In the genomic region with DNA sequence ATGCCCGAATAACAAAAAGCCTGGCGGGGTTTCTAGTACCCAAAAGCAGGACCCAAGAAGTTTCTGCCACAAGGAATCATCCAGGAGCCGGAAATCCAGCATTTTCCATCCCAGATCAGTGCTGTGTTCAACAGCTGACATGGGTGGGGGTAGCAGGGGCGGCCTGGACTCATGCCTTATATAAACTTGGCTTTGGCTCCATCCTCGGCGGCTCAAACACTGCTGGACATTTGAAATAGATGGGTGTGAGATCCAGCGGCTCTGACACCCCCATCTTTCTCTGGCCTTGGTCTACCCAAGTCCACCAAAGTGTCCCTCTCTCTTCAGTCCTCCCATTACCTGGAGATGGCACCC, we compare ENCODE assay signal across 8 mouse cellular contexts.
DNase-seq lines count a peak whose midpoint lies in the region; ATAC-seq lines count a peak whose summit lies in the region.

No protein-coding gene starts in this region.

- ATAC-seq in heart, embryonic 16.5 days (replicated peaks; ENCODE audit: extremely low read depth, insufficient read depth, low FRiP score), result peak; percentile 42; the same call in 1 of the 2 replicates
- ATAC-seq in embryonic facial prominence, embryonic 14.5 days (ENCODE audit: low read depth), result 0 out of 2 replicates have a peak, but pooled peaks have one; percentile 34
- 0 out of 2 replicates have a peak, but pooled peaks have one; percentile 2 for ATAC-seq in limb, embryonic 11.5 days (ENCODE audit: insufficient number of reproducible peaks, low FRiP score, low TSS enrichment, low read depth)
- peak; percentile 72 for ATAC-seq in midbrain, embryonic 15.5 days (replicated peaks)

- WGBS in heart, embryonic 16.5 days, result 8% methylated on average over 7 of the region's 7 CpGs
- WGBS in embryonic facial prominence, embryonic 14.5 days, result 7% methylated on average over 7 of the region's 7 CpGs
- WGBS in limb, embryonic 11.5 days, result 10% methylated on average over 7 of the region's 7 CpGs
- WGBS in midbrain, embryonic 15.5 days, result 12% methylated on average over 7 of the region's 7 CpGs

- H3K4me1 ChIP-seq in heart, embryonic 16.5 days (ENCODE audit: control insufficient read depth, insufficient read depth, low read length), result no peaks in the 10 kb centered on the region
- no peaks in the 10 kb centered on the region for H3K4me1 ChIP-seq in embryonic facial prominence, embryonic 14.5 days (ENCODE audit: control insufficient read depth, insufficient read depth, low read length)
- H3K4me1 ChIP-seq in limb, embryonic 11.5 days (ENCODE audit: control insufficient read depth, insufficient read depth, low read length), result peaks cover 2% of the 10 kb centered on the region; the same call in 1 of the 2 replicates
- peaks cover 16% of the 10 kb centered on the region for H3K4me1 ChIP-seq in midbrain, embryonic 15.5 days

- H3K27me3 ChIP-seq in heart, embryonic 16.5 days (ENCODE audit: control insufficient read depth, insufficient read depth, low read length), result 0 out of 2 replicates have a peak, but pooled peaks cover 2% of the 10 kb centered on the region
- 0 out of 2 replicates have a peak, but pooled peaks cover 3% of the 10 kb centered on the region for H3K27me3 ChIP-seq in embryonic facial prominence, embryonic 14.5 days (replicated peaks; ENCODE audit: control insufficient read depth, insufficient read depth, low read length)
- no peaks in the 10 kb centered on the region for H3K27me3 ChIP-seq in limb, embryonic 11.5 days (ENCODE audit: control insufficient read depth, insufficient read depth, low read length)
- H3K27me3 ChIP-seq in midbrain, embryonic 15.5 days (replicated peaks), result peaks cover 5% of the 10 kb centered on the region; the same call in 1 of the 2 replicates

- H3K36me3 ChIP-seq in heart, embryonic 16.5 days (ENCODE audit: control insufficient read depth, insufficient read depth), result no peaks in the 10 kb centered on the region
- no peaks in the 10 kb centered on the region for H3K36me3 ChIP-seq in embryonic facial prominence, embryonic 14.5 days (ENCODE audit: control insufficient read depth, insufficient read depth, low read length)
- H3K36me3 ChIP-seq in limb, embryonic 11.5 days (ENCODE audit: control insufficient read depth, insufficient read depth, low read length), result no peaks in the 10 kb centered on the region
- no peaks in the 10 kb centered on the region for H3K36me3 ChIP-seq in midbrain, embryonic 15.5 days (replicated peaks)

- intact Hi-C loops in heart, postnatal 10 days (cut with DNase I), result no loop called here

- peak overlapping the region; percentile 77 for H3K27ac ChIP-seq in heart, embryonic 16.5 days (ENCODE audit: low read length)
- peak overlapping the region; percentile 61; the same call in 1 of the 2 replicates for H3K27ac ChIP-seq in embryonic facial prominence, embryonic 14.5 days (replicated peaks; ENCODE audit: low read depth, low read length)
- no peak overlapping the region for H3K27ac ChIP-seq in limb, embryonic 11.5 days (replicated peaks; ENCODE audit: low read depth, low read length)
- H3K27ac ChIP-seq in midbrain, embryonic 15.5 days, result peak overlapping the region; percentile 67

- peak overlapping the region; percentile 77 for H3K9ac ChIP-seq in heart, embryonic 16.5 days (ENCODE audit: low read length)
- H3K9ac ChIP-seq in embryonic facial prominence, embryonic 14.5 days (ENCODE audit: low read depth, low read length), result peak overlapping the region; percentile 74
- H3K9ac ChIP-seq in limb, embryonic 11.5 days (ENCODE audit: low read length), result peak overlapping the region; percentile 65
- H3K9ac ChIP-seq in midbrain, embryonic 15.5 days, result peak overlapping the region; percentile 56

- peak overlapping the region; percentile 52 for H3K4me3 ChIP-seq in heart, embryonic 16.5 days (ENCODE audit: low read length)
- H3K4me3 ChIP-seq in embryonic facial prominence, embryonic 14.5 days (ENCODE audit: low read depth, low read length), result peak overlapping the region; percentile 47
- peak overlapping the region; percentile 41 for H3K4me3 ChIP-seq in limb, embryonic 11.5 days (ENCODE audit: low read depth, low read length)
- peak overlapping the region; percentile 54 for H3K4me3 ChIP-seq in midbrain, embryonic 15.5 days

- peak overlapping the region; percentile 76 for H3K4me2 ChIP-seq in heart, embryonic 16.5 days (ENCODE audit: low read depth, low read length)
- H3K4me2 ChIP-seq in embryonic facial prominence, embryonic 14.5 days (ENCODE audit: low read depth, low read length), result peak overlapping the region; percentile 73
- H3K4me2 ChIP-seq in limb, embryonic 11.5 days (ENCODE audit: low read depth, severe bottlenecking), result peak overlapping the region; percentile 64
- H3K4me2 ChIP-seq in midbrain, embryonic 15.5 days, result peak overlapping the region; percentile 78

- no peak for DNase-seq in heart, postnatal 10 days
- DNase-seq in embryonic facial prominence, embryonic 14.5 days (ENCODE audit: low spot score), result no peak
- no peak for DNase-seq in limb, embryonic 11.5 days (ENCODE audit: low spot score)
- no peak for DNase-seq in right cerebral cortex, postnatal 4 days
- no peak for DNase-seq in adrenal gland, adult 8-10 months
- DNase-seq in cerebellum, postnatal 25 days, result no peak

- peaks cover 6% of the 10 kb centered on the region for H3K9me3 ChIP-seq in heart, embryonic 16.5 days (replicated peaks; ENCODE audit: control insufficient read depth, low read length)
- no peaks in the 10 kb centered on the region for H3K9me3 ChIP-seq in embryonic facial prominence, embryonic 14.5 days (ENCODE audit: control insufficient read depth, low read length)
- H3K9me3 ChIP-seq in limb, embryonic 11.5 days (ENCODE audit: control insufficient read depth, low read length), result no peaks in the 10 kb centered on the region
- no peaks in the 10 kb centered on the region for H3K9me3 ChIP-seq in midbrain, embryonic 15.5 days

Comparison
In these comparisons a context has a peak if more than half of its experiments do, and no peak if none do; other contexts are left out.
1. ATAC-seq: peak in every context shown above with its lines; median percentile 72 in midbrain, embryonic 15.5 days; 42 in heart, embryonic 16.5 days; 34 in embryonic facial prominence, embryonic 14.5 days; 2 in limb, embryonic 11.5 days.